Mouse (Mus musculus) lung, embryonic 14.5 days (tissue): ENCODE results near the gene Cnot10. TPM values are rescaled to one million over a fixed set of nuclear protein-coding genes. Genes with fewer than 3 reads are reported as not detected.

Source experiments
- ATAC-seq: fragments of 200-750 bp; cut with Nextera tagmentation; 2 replicates; pipeline ENCODE4 v1.8.0; 2017; ENCODE audit warnings: mild to moderate bottlenecking, moderate TSS enrichment, moderate library complexity; ENCODE audit not compliant: insufficient read depth
- DNase-seq: peaks from one replicate; pipeline ENCODE4 v3.0.0-alpha.2; 2015
- H3K27ac ChIP-seq: fragments of 300-500 bp; sonication (generic); 2 replicates; pipeline ENCODE4 v1.5.1; 2014; ENCODE audit warnings: low read depth, mild to moderate bottlenecking, moderate library complexity
- H3K27me3 ChIP-seq: fragments of 300-500 bp; sonication (generic); 2 replicates; pipeline ENCODE4 v1.6.1; 2014; ENCODE audit warnings: low read length, control low read depth; ENCODE audit not compliant: insufficient read depth
- H3K36me3 ChIP-seq: fragments of 300-500 bp; sonication (generic); 2 replicates; pipeline ENCODE4 v1.6.1; 2014; ENCODE audit warnings: control low read depth; ENCODE audit not compliant: insufficient read depth
- H3K4me1 ChIP-seq: fragments of 300-500 bp; sonication (generic); 2 replicates; pipeline ENCODE4 v1.6.1; 2014; ENCODE audit warnings: antibody characterized with exemption, control low read depth; ENCODE audit not compliant: insufficient read depth
- H3K4me2 ChIP-seq: fragments of 300-500 bp; sonication (generic); 2 replicates; pipeline ENCODE4 v1.6.1; 2014; ENCODE audit warnings: mild to moderate bottlenecking
- H3K4me3 ChIP-seq: fragments of 300-500 bp; sonication (generic); 2 replicates; pipeline ENCODE4 v1.5.1; 2014; ENCODE audit warnings: low read depth, low read length
- H3K9ac ChIP-seq: fragments of 300-500 bp; sonication (generic); 2 replicates; pipeline ENCODE4 v1.6.1; 2014
- H3K9me3 ChIP-seq: fragments of 300-500 bp; sonication (generic); 2 replicates; pipeline ENCODE4 v1.6.1; 2016; ENCODE audit warnings: low read depth, low read length, control low read depth
- CTCF ChIP-seq: IDR thresholded peaks from 2 replicates; pipeline ENCODE4 v1.5.1; 2016; ENCODE audit warnings: antibody characterized with exemption, low read depth
- WGBS: fragments of 180-500 bp; shearing (Covaris S2); extraction: QIAGEN DNeasy Blood & Tissue Kit; methylation state at CpG from one replicate; pipeline ENCODE4 v1.1.7; 2014; 5-methylcytosine and 5-hydroxymethylcytosine counted together
- polyA plus RNA-seq: library from polyadenylated mRNA; unstranded; fragments of >200 nt; fragmentation: Nextera tagmentation; extraction: Ambion mirVana; gene quantifications from 2 replicates; pipeline ENCODE4 v1.2.1, GENCODE M21; 2014

The Cnot10 gene
- polyA plus RNA-seq, 1 experiment from 2014 or later: 66.6 TPM

GRCm38 (mm10) chr9:114562919-114563751 is 76.8 kb downstream of the Cnot10 start:
- ATAC-seq (peak; percentile 23), DNase-seq (peak; percentile 64)
- Histone ChIP-seq H3K36me3 (no peaks in the 10 kb centered on the region), H3K27me3 (peaks cover 21% of the 10 kb centered on the region), H3K4me2 (peak overlapping the region; percentile 88), H3K4me3 (peak overlapping the region; percentile 71), H3K9ac (peak overlapping the region; percentile 86), H3K9me3 (no peaks in the 10 kb centered on the region), H3K27ac (peak overlapping the region; percentile 93), H3K4me1 (peaks cover 3% of the 10 kb centered on the region; the same call in 1 of the 2 replicates)
- no peak for TF ChIP-seq CTCF
- WGBS: 1% methylated on average over 98 of the region's 122 CpGs

GRCm38 (mm10) chr9:114562031-114562918 is 77.7 kb downstream of the Cnot10 start:
- Histone ChIP-seq H3K9me3 (no peaks in the 10 kb centered on the region), H3K27ac (peak overlapping the region; percentile 93), H3K4me3 (peak overlapping the region; percentile 71), H3K27me3 (peaks cover 21% of the 10 kb centered on the region), H3K4me1 (peaks cover 3% of the 10 kb centered on the region; the same call in 1 of the 2 replicates), H3K4me2 (peak overlapping the region; percentile 88), H3K9ac (peak overlapping the region; percentile 86), H3K36me3 (no peaks in the 10 kb centered on the region)
- DNase-seq: peak; percentile 54
- TF ChIP-seq CTCF: no peak
- under 1% methylated on average over 93 of the region's 101 CpGs for WGBS
- 0 out of 2 replicates have a peak, but pooled peaks have one; percentile 12 for ATAC-seq

DNA sequence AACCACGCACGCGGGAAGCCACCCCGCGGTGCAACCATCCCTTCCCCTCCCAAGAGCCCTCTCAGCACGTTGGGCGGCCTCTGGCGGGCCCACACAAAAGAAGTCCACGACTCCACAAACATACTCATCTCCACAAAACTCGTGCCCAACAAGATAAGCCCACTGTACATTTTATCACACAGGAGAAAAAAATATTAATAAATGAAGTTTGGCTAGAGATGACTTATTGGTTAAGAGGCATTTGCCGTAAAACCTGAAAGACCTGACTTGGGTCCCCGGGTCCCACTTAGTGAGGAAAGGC is 78.4 kb downstream of the Cnot10 start:
- Histone ChIP-seq H3K27ac (no peak overlapping the region), H3K36me3 (no peaks in the 10 kb centered on the region), H3K4me3 (peak overlapping the region; percentile 71), H3K4me1 (peaks cover 3% of the 10 kb centered on the region; the same call in 1 of the 2 replicates), H3K4me2 (peak overlapping the region; percentile 88), H3K27me3 (peaks cover 21% of the 10 kb centered on the region), H3K9me3 (no peaks in the 10 kb centered on the region), H3K9ac (peak overlapping the region; percentile 86)
- TF ChIP-seq CTCF: no peak
- peak; percentile 57 for DNase-seq
- 1% methylated on average over 12 of the region's 12 CpGs for WGBS
- no peak for ATAC-seq

DNA sequence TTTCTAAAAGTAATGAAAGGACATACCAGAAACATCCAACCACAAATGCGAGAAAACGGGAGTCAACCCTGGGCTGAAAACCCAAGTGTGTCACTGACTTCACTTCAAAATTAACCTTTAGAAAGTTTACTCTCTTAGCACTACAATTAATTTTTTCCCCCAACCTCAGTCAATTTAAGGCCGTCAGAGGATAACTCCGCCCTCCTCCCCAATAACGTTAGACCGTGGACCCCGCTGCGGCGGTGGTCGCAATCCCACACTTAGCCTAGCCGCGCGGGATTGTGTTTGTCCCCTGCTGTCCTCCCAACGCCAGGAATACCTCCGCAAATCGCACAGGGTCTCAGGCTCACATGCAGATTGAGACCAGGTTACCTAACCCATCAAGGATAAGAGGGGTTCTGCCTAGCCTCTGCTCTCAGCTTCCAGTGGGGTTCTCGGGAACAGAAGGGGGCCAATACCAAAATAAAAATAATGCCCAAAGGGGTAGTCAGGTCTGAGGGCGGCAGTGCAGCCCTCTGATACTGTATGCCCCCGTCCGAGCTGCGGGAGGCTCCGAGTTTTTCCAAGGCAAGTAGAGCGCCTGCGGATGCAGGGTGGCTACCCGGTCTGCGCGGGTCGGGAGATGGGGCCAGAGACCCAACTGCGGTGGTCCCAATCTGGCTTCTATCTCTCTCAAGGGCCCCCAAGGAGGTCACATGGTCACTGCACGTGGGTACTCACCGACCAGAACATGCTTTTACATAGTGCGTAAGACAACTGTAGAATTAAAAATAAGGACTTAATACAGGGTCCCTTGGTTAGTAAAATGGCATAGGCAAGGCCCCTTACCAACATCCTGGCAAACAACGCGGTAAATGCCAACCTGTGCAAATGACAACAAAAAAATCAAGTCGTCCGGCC is 79.0 kb downstream of the Cnot10 start:
- ATAC-seq (no peak; the same call in 1 of the 2 replicates), DNase-seq (no peak)
- peak overlapping the region; percentile 88 for H3K4me2 ChIP-seq
- no peak for TF ChIP-seq CTCF
- peaks cover 3% of the 10 kb centered on the region; the same call in 1 of the 2 replicates for H3K4me1 ChIP-seq
- no peaks in the 10 kb centered on the region for H3K9me3 ChIP-seq
- peaks cover 21% of the 10 kb centered on the region for H3K27me3 ChIP-seq
- WGBS: 1% methylated on average over 36 of the region's 36 CpGs
- peak overlapping the region; percentile 86 for H3K9ac ChIP-seq
- H3K36me3 ChIP-seq: no peaks in the 10 kb centered on the region
- H3K4me3 ChIP-seq: peak overlapping the region; percentile 71
- no peak overlapping the region for H3K27ac ChIP-seq

DNA sequence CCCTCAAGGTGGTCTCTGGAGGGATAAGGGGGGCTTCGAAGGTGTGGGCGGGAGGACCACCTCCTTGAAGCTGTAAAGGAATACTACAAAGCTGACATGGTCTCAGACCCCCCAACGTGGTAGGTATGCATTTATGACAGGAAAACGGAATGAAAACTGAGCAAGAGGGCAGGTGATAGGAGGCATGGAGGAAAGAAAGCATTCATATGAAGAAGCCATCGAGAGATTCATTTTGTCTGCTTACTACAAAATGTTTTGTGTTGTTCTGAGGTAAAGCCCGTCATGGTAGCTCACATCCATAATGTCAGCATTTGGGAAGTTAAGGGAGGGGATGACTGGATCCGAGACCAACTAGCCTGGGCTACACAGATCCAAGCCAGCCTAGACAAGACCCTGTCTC is 79.8 kb downstream of the Cnot10 start:
- peak overlapping the region; percentile 71 for H3K4me3 ChIP-seq
- H3K9me3 ChIP-seq: no peaks in the 10 kb centered on the region
- H3K9ac ChIP-seq: peak overlapping the region; percentile 86
- H3K4me2 ChIP-seq: peak overlapping the region; percentile 88
- peaks cover 21% of the 10 kb centered on the region for H3K27me3 ChIP-seq
- peaks cover 3% of the 10 kb centered on the region; the same call in 1 of the 2 replicates for H3K4me1 ChIP-seq
- no peaks in the 10 kb centered on the region for H3K36me3 ChIP-seq
- no peak for DNase-seq
- no peak for ATAC-seq
- TF ChIP-seq CTCF: no peak
- WGBS: 19% methylated on average over 7 of the region's 7 CpGs
- H3K27ac ChIP-seq: peak overlapping the region; percentile 3; the same call in 1 of the 2 replicates

GRCm38 (mm10) chr9:114557086-114557485 is 82.9 kb downstream of the Cnot10 start:
- Histone ChIP-seq H3K4me3 (no peak overlapping the region), H3K4me2 (no peak overlapping the region), H3K27ac (no peak overlapping the region), H3K36me3 (no peaks in the 10 kb centered on the region), H3K9ac (no peak overlapping the region), H3K4me1 (peaks cover 3% of the 10 kb centered on the region; the same call in 1 of the 2 replicates), H3K27me3 (peaks cover 13% of the 10 kb centered on the region; the same call in 1 of the 2 replicates), H3K9me3 (no peaks in the 10 kb centered on the region)
- WGBS: 28% methylated on average over 7 of the region's 7 CpGs
- DNase-seq (no peak), ATAC-seq (no peak)
- TF ChIP-seq CTCF: no peak
